Mouse (Mus musculus): Measurements from ENCODE around the gene Spen. TPM values are rescaled to one million over a fixed set of nuclear protein-coding genes. Genes with fewer than 3 reads are reported as not detected.

Gene Spen
- total RNA-seq, 1 experiment: 58.6 TPM

- Histone ChIP-seq H3K9ac (ENCODE audit: insufficient read depth, low read depth, low read length, poor library complexity, severe bottlenecking) (no peak overlapping the region), H3K27ac (ENCODE audit: insufficient read depth, low read depth, low read length, poor library complexity, severe bottlenecking) (no peak overlapping the region), H3K9me3 (ENCODE audit: control insufficient read depth, insufficient read depth, low read depth, low read length) (no peaks in the 10 kb centered on the region), H3K36me3 (ENCODE audit: control insufficient read depth, insufficient read depth, low read length, poor library complexity, severe bottlenecking) (peaks cover 23% of the 10 kb centered on the region), H3K4me1 (ENCODE audit: control insufficient read depth in 2 of 2, insufficient read depth in 2 of 2, low read length in 2 of 2, poor library complexity in 1 of 2) (peaks cover 2 to 20% of the 10 kb centered on the region in 2 experiments; a peak in 3 of 4 replicates), H3K4me3 (ENCODE audit: insufficient read depth in 1 of 2, low read depth in 1 of 2, low read length in 2 of 2, poor library complexity in 1 of 2, severe bottlenecking in 1 of 2) (no peak overlapping the region)
- in situ Hi-C loops (cut with MboI; ENCODE audit: low sequenced_read_pairs in 2 of 2, unreplicated experiment in 2 of 2): no loop called here
- DNase-seq (ENCODE audit: low read depth, low spot score): no peak
- TF ChIP-seq HCFC1 (IDR thresholded peaks at IDR 0.05; ENCODE audit: borderline replicate concordance, insufficient read depth, low read length): no peak
Measured at GRCm38 (mm10) chr4:141461576-141461975, 76.8 kb downstream of the Spen start.

DNA sequence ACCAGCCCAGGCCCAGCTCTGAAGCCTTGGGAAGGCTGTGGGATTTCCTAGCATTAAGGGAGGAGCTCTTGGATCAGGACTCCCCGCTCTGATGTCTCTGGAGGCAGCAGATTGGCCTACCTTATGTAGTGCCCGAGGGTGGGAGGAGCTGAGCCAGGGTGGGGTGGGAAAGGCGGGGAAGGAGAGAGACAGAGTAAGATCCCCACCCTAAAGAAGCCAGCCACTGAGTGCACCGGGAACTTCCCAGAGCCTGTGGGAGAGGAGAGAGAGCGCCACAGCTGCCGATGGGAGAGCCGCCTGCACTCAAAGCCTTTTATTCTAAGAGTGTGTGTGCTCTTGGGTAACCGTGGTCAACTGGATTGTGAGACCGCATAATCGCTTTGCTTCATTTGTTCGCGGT is 77.3 kb downstream of the Spen start:
- Histone ChIP-seq H3K4me1 (ENCODE audit: control insufficient read depth in 2 of 2, insufficient read depth in 2 of 2, low read length in 2 of 2, poor library complexity in 1 of 2) (peaks cover 2 to 20% of the 10 kb centered on the region in 2 experiments; a peak in 3 of 4 replicates), H3K36me3 (ENCODE audit: control insufficient read depth, insufficient read depth, low read length, poor library complexity, severe bottlenecking) (peaks cover 18% of the 10 kb centered on the region), H3K27ac (ENCODE audit: insufficient read depth, low read depth, low read length, poor library complexity, severe bottlenecking) (no peak overlapping the region), H3K9me3 (ENCODE audit: control insufficient read depth, insufficient read depth, low read depth, low read length) (no peaks in the 10 kb centered on the region), H3K9ac (ENCODE audit: insufficient read depth, low read depth, low read length, poor library complexity, severe bottlenecking) (no peak overlapping the region), H3K4me3 (ENCODE audit: insufficient read depth in 1 of 2, low read depth in 1 of 2, low read length in 2 of 2, poor library complexity in 1 of 2, severe bottlenecking in 1 of 2) (no peak overlapping the region)
- TF ChIP-seq HCFC1 (IDR thresholded peaks at IDR 0.05; ENCODE audit: borderline replicate concordance, insufficient read depth, low read length) (no peak), MAFK (IDR thresholded peaks at IDR 0.05; ENCODE audit: insufficient read depth, low read depth, low read length) (no peak), CHD2 (IDR thresholded peaks at IDR 0.05; ENCODE audit: low read depth, low read length) (no peak), ZNF384 (IDR thresholded peaks at IDR 0.05; ENCODE audit: low read depth, low read length) (no peak), ZC3H11A (IDR thresholded peaks at IDR 0.05; ENCODE audit: borderline replicate concordance, low read depth, low read length) (no peak)
- DNase-seq (ENCODE audit: low read depth, low spot score): no peak
- in situ Hi-C loops (cut with MboI; ENCODE audit: low sequenced_read_pairs in 2 of 2, unreplicated experiment in 2 of 2): no loop called here

- in situ Hi-C loops (cut with MboI; ENCODE audit: low sequenced_read_pairs in 2 of 2, unreplicated experiment in 2 of 2): no loop called here
Measured at GRCm38 (mm10) chr4:141460481-141460880, 77.9 kb downstream of the Spen start.

DNA sequence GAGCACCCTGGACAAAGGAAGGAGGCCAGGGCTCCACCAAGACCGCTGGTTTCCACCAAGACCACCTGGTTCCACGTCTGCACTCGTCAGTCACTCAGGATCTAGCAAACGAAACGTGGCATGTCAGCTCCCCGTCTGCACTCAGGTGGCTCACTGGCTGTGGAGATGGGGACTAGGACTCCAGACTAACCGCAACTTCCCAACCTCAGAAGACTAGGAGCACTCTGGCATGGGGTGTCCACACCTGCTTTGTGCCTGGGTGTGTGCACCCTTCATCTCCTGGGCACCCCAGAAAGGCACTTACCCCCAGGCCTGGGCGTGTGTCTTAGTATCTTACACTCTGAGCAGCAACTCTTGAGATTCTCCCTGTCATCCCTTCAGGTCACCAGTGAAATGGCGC is 78.6 kb downstream of the Spen start:
- Histone ChIP-seq H3K9ac (ENCODE audit: insufficient read depth, low read depth, low read length, poor library complexity, severe bottlenecking) (no peak overlapping the region), H3K4me1 (ENCODE audit: control insufficient read depth in 2 of 2, insufficient read depth in 2 of 2, low read length in 2 of 2, poor library complexity in 1 of 2) (peaks cover 2 to 16% of the 10 kb centered on the region in 2 experiments; a peak in 3 of 4 replicates), H3K27ac (ENCODE audit: insufficient read depth, low read depth, low read length, poor library complexity, severe bottlenecking) (no peak overlapping the region), H3K4me3 (ENCODE audit: insufficient read depth in 1 of 2, low read depth in 1 of 2, low read length in 2 of 2, poor library complexity in 1 of 2, severe bottlenecking in 1 of 2) (no peak overlapping the region), H3K36me3 (ENCODE audit: control insufficient read depth, insufficient read depth, low read length, poor library complexity, severe bottlenecking) (peaks cover 7% of the 10 kb centered on the region; the same call in 1 of the 2 replicates), H3K9me3 (ENCODE audit: control insufficient read depth, insufficient read depth, low read depth, low read length) (no peaks in the 10 kb centered on the region)
- no peak for DNase-seq (ENCODE audit: low read depth, low spot score)
- TF ChIP-seq CHD2 (IDR thresholded peaks at IDR 0.05; ENCODE audit: low read depth, low read length) (no peak), MAFK (IDR thresholded peaks at IDR 0.05; ENCODE audit: insufficient read depth, low read depth, low read length) (no peak), ZC3H11A (IDR thresholded peaks at IDR 0.05; ENCODE audit: borderline replicate concordance, low read depth, low read length) (no peak), HCFC1 (IDR thresholded peaks at IDR 0.05; ENCODE audit: borderline replicate concordance, insufficient read depth, low read length) (no peak), ZNF384 (IDR thresholded peaks at IDR 0.05; ENCODE audit: low read depth, low read length) (no peak)
- in situ Hi-C loops (cut with MboI; ENCODE audit: low sequenced_read_pairs in 2 of 2, unreplicated experiment in 2 of 2): no loop called here

More at GRCm38 (mm10) chr4:141460481-141460880, 77.9 kb downstream of the Spen start:
- H3K36me3 ChIP-seq (ENCODE audit: control insufficient read depth, insufficient read depth, low read length, poor library complexity, severe bottlenecking): peaks cover 12% of the 10 kb centered on the region
- no peaks in the 10 kb centered on the region for H3K9me3 ChIP-seq (ENCODE audit: control insufficient read depth, insufficient read depth, low read depth, low read length)
- no peak overlapping the region for H3K9ac ChIP-seq (ENCODE audit: insufficient read depth, low read depth, low read length, poor library complexity, severe bottlenecking)
- H3K4me3 ChIP-seq (ENCODE audit: insufficient read depth in 1 of 2, low read depth in 1 of 2, low read length in 2 of 2, poor library complexity in 1 of 2, severe bottlenecking in 1 of 2): no peak overlapping the region
- H3K27ac ChIP-seq (ENCODE audit: insufficient read depth, low read depth, low read length, poor library complexity, severe bottlenecking): no peak overlapping the region
- peaks cover 2 to 17% of the 10 kb centered on the region in 2 experiments; a peak in 3 of 4 replicates for H3K4me1 ChIP-seq (ENCODE audit: control insufficient read depth in 2 of 2, insufficient read depth in 2 of 2, low read length in 2 of 2, poor library complexity in 1 of 2)
- TF ChIP-seq ZNF384 (IDR thresholded peaks at IDR 0.05; ENCODE audit: low read depth, low read length) (no peak), ZC3H11A (IDR thresholded peaks at IDR 0.05; ENCODE audit: borderline replicate concordance, low read depth, low read length) (no peak), MAFK (IDR thresholded peaks at IDR 0.05; ENCODE audit: insufficient read depth, low read depth, low read length) (no peak), CHD2 (IDR thresholded peaks at IDR 0.05; ENCODE audit: low read depth, low read length) (no peak)
- no peak for DNase-seq (ENCODE audit: low read depth, low spot score)

- peaks cover 6% of the 10 kb centered on the region; the same call in 1 of the 2 replicates for H3K36me3 ChIP-seq (ENCODE audit: control insufficient read depth, insufficient read depth, low read length, poor library complexity, severe bottlenecking)
- TF ChIP-seq MAFK (IDR thresholded peaks at IDR 0.05; ENCODE audit: insufficient read depth, low read depth, low read length): no peak
- no peak for TF ChIP-seq CHD2 (IDR thresholded peaks at IDR 0.05; ENCODE audit: low read depth, low read length)
- no peak for TF ChIP-seq HCFC1 (IDR thresholded peaks at IDR 0.05; ENCODE audit: borderline replicate concordance, insufficient read depth, low read length)
- TF ChIP-seq ZC3H11A (IDR thresholded peaks at IDR 0.05; ENCODE audit: borderline replicate concordance, low read depth, low read length): no peak
- no peak for TF ChIP-seq ZNF384 (IDR thresholded peaks at IDR 0.05; ENCODE audit: low read depth, low read length)
- in situ Hi-C loops (cut with MboI; ENCODE audit: low sequenced_read_pairs in 2 of 2, unreplicated experiment in 2 of 2): no loop called here
- no peak overlapping the region for H3K9ac ChIP-seq (ENCODE audit: insufficient read depth, low read depth, low read length, poor library complexity, severe bottlenecking)
- DNase-seq (ENCODE audit: low read depth, low spot score): no peak
- H3K27ac ChIP-seq (ENCODE audit: insufficient read depth, low read depth, low read length, poor library complexity, severe bottlenecking): no peak overlapping the region
- no peaks in the 10 kb centered on the region for H3K9me3 ChIP-seq (ENCODE audit: control insufficient read depth, insufficient read depth, low read depth, low read length)
- H3K4me3 ChIP-seq (ENCODE audit: insufficient read depth in 1 of 2, low read depth in 1 of 2, low read length in 2 of 2, poor library complexity in 1 of 2, severe bottlenecking in 1 of 2): no peak overlapping the region
- H3K4me1 ChIP-seq (ENCODE audit: control insufficient read depth in 2 of 2, insufficient read depth in 2 of 2, low read length in 2 of 2, poor library complexity in 1 of 2): peaks cover 2 to 16% of the 10 kb centered on the region in 2 experiments; a peak in 3 of 4 replicates
Measured at GRCm38 (mm10) chr4:141458888-141459287, 79.5 kb downstream of the Spen start.
